Mouse (Mus musculus) heart, postnatal 36 days (tissue): ENCODE measurements around the gene Naa16. TPM values are rescaled to one million over a fixed set of nuclear protein-coding genes. Genes with fewer than 3 reads are reported as not detected.
A peak's percentile ranks its signal among the peaks of the same experiment; 100 is the strongest.

Source experiments
- DNase-seq, 2 experiments: peaks; one replicate each; pipeline ENCODE4 v3.0.0; 2021 to 2022
- intact Hi-C: fragments of 180-260 bp; cut with DNase I; formaldehyde crosslinking; loops from one replicate; pipeline ENCODE4 v1.15.1; 2025
- total RNA-seq, 2 experiments: library from RNA; stranded (reverse); gene quantifications; 2 replicates each; pipeline ENCODE4 v1.2.3; 2021

The Naa16 gene
- total RNA-seq, 2 experiments from 2014 or later = 10.8 to 11.2 TPM

DNA sequence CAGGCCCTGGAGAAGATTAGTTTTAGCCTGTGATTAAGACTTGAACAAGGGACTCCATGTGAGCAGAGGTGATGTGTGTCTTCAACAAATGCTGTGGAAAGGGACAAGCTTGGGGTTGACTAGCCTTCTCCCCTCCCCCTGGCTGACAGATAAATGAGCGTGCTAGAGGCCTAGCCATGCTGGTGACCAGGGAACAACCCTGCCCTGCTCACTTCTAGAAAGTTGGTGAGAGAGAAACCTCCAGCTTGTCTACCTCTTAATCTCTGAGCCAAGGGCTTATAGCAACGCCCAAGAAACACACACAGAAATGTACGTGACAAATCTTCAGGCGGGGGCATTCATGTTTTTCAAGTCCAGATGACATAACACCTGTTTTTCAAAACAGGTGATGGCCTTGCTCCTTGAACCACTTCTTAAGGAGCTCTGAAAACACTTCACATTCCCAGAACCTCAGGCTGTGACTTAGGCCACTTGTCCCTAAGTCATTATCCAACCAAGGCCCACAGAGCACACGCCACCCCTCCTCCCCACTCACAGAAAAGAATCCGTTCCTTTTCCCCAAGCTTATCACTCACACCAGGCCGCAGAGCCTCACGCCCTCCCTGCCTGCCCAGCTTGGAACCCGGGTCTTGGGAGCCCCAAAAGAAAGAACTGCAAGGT lies 108.6 kb downstream of the Naa16 start:
- intact Hi-C loops = no loop called here
- DNase-seq = no peak

DNA sequence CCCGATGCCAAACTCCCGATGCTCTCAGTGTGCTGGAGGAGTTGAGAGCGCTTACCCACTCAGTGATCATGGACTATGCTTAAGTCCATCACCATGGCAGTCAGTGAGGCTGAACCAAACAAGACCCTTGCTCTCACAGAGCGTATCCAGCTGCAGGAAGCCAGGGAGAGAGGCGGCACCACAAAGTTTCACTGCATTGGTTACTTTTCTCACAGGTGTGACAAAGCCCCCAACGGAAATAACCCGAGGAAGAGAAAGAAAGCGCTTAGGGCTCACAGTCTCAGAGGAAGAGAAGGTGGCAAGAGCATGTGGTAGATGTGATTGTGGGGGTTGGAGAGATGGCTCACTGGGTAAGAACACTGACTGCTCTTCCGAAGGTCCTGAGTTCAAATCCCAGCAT lies 110.1 kb downstream of the Naa16 start:
- DNase-seq = no peak
- intact Hi-C loops = no loop called here

DNA sequence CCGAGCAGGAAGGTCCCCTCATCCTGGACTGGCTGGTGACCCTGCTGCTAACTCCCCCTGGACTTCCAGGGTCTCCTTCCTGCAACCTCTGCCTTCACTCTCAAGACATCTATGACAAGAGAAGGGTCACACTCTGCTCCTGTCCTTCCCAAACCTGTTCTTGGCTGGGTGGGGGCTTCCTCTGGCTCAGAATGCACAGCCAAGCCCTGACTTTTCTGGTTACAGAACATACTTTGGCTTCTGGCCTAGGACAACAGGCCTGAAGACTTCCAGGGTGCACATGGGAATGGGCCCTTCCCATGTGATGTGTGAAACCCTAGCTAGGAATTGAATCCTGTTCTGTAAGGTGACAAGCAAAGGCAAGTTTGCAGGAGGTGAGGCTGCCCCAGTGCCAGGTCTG lies 111.1 kb downstream of the Naa16 start:
- no peak for DNase-seq
- intact Hi-C loops = no loop called here

DNA sequence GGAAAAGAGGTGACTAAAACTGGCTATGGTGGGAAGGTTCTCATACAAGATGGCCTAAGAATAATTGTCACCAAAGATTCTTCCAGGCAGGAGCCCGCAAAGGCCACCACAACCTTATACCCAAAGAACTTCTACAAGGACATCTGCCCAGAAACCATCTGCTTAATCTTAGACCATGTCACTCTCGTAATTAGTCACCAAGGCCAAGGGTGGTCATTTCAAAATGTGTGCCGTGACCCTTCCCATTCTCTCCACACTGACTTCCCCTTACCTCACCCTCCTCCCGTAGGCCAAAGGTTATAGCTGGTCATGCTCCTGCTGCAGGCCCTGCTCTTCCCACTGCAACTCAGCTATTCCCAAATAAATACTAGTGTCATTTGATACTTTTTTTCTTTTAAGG lies 111.7 kb downstream of the Naa16 start:
- DNase-seq = no peak
- intact Hi-C loops = no loop called here

DNA sequence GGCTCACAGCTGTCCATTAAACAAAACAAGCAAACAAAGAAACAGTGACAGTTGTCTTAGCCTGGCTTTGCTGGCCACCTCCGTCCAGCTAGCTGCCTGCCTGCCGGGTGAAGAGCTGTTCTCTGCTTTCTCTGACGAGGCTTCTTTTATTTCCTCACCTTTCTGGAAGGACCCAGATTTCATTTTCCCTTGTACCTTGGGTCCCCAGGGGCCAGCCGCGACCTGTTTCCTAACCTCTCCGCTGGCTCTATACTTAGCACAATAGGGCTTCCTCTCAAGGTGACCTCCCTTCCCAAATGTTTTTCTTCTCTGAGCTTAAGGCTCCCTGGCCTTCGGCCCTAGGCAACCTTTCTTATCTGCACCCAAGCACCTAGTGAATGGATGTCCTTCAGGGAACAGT lies 112.7 kb downstream of the Naa16 start:
- intact Hi-C loops = no loop called here
- DNase-seq = peak; percentile 57 to 66

DNA sequence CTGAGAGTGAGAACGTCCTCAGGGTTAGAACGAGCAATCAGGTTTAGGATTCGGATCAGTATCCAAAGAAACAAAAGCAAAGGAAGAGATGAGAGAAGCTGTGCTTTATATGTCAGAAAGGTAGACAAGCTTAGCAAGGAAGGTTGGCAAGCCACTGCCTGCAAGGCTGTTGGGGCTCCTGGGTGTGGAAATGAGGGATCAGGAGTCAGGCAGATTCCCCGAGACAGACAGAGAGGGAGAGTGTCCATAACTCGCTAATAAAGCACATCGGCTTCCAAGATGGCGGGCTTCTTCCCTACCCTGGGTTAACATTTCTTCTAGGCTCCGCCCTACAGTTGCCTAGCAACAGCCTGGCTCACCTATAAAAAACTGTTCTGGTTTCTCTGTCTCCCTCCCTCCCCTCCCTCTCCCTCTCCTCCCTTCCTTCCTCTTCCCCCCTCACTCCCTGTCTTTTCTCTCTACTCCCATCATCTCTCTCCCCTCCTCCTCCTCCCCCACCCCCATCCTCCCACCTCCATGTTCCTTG lies 114.6 kb downstream of the Naa16 start:
- no peak for DNase-seq

DNA sequence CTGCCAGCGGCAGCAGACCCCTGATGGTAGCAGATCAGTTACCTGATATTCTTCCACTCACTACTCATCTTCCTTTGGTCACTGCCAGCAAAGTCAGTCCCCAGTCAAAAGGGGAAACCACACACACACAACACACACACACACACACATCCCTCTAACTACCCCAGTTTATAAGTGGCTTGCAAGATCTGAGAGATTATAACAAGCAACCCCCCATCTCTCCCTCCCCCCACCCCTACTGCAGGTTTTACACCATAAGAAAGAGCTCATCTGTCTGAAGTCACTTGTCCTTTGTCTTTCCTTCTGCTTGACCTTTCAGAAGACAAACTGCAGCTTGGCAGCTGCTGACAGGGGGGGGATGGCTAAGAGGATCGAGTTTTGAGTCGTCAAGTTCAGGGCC lies 115.1 kb downstream of the Naa16 start:
- intact Hi-C loops = loop anchor here (2.0 kb wide), 1 partner anchor 23 kb away; no protein-coding TSS in a partner anchor
- DNase-seq = no peak

More for the DNA sequence above, 114.6 kb downstream of the Naa16 start:
- intact Hi-C loops = loop anchor here (2.0 kb wide), 1 partner anchor 23 kb away; no protein-coding TSS in a partner anchor

Other genes starting within 250 kb of the Naa16 start
- not detected for gene Zfp957, start 143.4 kb downstream of the Naa16 start, total RNA-seq
- 10 to 100 TPM; 54.7 to 54.8 TPM for gene Rgcc, start 89.1 kb downstream of the Naa16 start, total RNA-seq
- gene Mtrf1, start 7.0 kb upstream of the Naa16 start, total RNA-seq = 1 to 10 TPM; 7.9 to 8.0 TPM
- 10 to 100 TPM; 10.2 to 10.9 TPM for gene Kbtbd7, start 35.7 kb upstream of the Naa16 start, total RNA-seq
- gene Kbtbd6, start 61.1 kb upstream of the Naa16 start, total RNA-seq = under 1 TPM; 0.16 to 0.17 TPM
- 10 to 100 TPM; 13.8 to 17.4 TPM for gene Elf1, start 90.4 kb upstream of the Naa16 start, total RNA-seq
- 10 to 100 TPM; 20.7 to 22.0 TPM for gene Wbp4, start 90.7 kb upstream of the Naa16 start, total RNA-seq
- gene Sugt1, start 196.9 kb upstream of the Naa16 start, total RNA-seq = 10 to 100 TPM; 64.8 to 73.7 TPM